Mouse (Mus musculus) brain, embryonic 14.5 days (tissue): ENCODE data around the gene Tpst2.

Experiments used
- CTCF ChIP-seq: fragments of 200-500 bp; IDR thresholded peaks from 2 replicates; pipeline ENCODE4 v1.5.1; 2012; ENCODE audit warnings: inconsistent platforms, mild to moderate bottlenecking, moderate library complexity, borderline replicate concordance; ENCODE audit not compliant: insufficient read depth, insufficient read length; ENCODE audit errors: extremely low read depth
- POLR2A ChIP-seq: fragments of 200-500 bp; IDR thresholded peaks from 2 replicates; pipeline ENCODE4 v1.6.1; 2012; ENCODE audit warnings: mild to moderate bottlenecking, inconsistent platforms, borderline replicate concordance; ENCODE audit not compliant: poor library complexity, insufficient read depth, insufficient read length, severe bottlenecking; ENCODE audit errors: extremely low read depth

GRCm38 (mm10) chr5:112287652-112288051 is 11.2 kb downstream of the Tpst2 start:
- TF ChIP-seq POLR2A (no peak), CTCF (no peak)
